Mouse (Mus musculus): ENCODE results near the gene Galnt2. TPM values are rescaled to one million over a fixed set of nuclear protein-coding genes. Genes with fewer than 3 reads are reported as not detected.

Gene Galnt2
- total RNA-seq, 2 experiments from 2014 or later = 53.0 to 58.8 TPM

DNA sequence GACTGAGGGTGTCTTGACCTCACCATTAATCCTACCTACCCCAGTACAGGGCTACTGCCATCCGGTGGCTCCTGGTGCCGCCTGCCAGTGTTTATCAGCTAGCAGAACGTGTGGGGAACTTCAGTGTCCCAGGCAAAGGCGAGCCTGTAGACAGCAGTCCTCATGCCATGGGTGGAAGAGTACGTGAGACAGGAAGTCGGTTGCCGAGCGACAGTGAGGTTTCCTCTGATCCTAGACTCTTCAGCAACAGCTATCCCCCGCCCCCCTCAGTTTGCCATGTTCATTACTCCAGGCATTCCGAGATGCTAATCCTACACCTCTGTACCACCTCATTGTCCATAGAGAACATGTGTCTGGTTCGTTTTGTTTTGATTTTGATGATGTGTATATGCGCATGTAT, 29.2 kb downstream of the Galnt2 start:
- no peak for TF ChIP-seq CTCF (IDR thresholded peaks at IDR 0.05)
- intact Hi-C loops (cut with DNase I) = no loop called here
- DNase-seq (ENCODE audit: extremely low spot score in 1 of 2, low spot score in 2 of 2) = no peak
- H3K27ac ChIP-seq = no peak overlapping the region
- no peak overlapping the region for H3K4me3 ChIP-seq

DNA sequence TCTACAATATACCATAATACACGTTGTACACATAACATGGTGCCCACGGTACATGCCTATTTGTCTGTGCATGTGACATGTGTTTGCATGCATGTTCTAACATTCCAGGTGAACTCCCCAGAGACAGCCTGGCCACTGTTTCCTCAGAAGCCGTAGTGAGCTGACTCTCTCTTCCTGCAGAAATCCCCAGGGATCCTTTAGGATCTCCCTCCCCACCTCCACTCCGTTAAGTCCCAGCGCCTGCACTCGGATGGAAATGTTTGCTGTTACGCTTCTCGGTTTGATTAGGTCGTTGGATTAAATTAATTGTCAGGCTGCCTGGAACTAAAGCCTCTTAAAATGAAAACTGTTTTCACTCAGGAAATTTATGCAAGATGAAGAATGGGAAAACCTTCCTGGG, 31.9 kb downstream of the Galnt2 start:
- H3K4me3 ChIP-seq = no peak overlapping the region
- no peak for DNase-seq (ENCODE audit: extremely low spot score in 1 of 2, low spot score in 2 of 2)
- no peak overlapping the region for H3K27ac ChIP-seq
- TF ChIP-seq CTCF (IDR thresholded peaks at IDR 0.05) = no peak
- intact Hi-C loops (cut with DNase I) = no loop called here

DNA sequence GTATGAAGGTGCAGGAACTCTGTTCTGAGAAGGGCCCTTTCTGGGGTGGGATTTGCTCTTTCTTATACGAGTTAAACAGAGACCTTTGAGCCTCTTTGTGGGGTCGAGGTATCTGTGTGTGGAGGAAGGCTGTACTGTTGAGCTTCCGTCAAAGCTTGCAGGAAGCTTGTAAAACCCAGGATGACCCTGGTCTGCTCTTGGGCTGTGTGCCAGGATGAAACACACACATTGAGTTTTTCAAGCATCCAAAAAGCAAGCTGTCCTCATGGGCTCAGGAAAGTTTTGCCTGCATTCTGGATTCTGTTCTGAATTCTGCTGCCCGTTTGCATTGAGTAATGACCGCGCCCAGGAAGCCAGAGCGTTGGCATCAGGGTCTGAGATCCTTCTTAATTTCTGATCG, 32.8 kb downstream of the Galnt2 start:
- DNase-seq (ENCODE audit: extremely low spot score in 1 of 2, low spot score in 2 of 2) = no peak
- intact Hi-C loops (cut with DNase I) = no loop called here
- Histone ChIP-seq H3K4me3 (no peak overlapping the region), H3K27ac (no peak overlapping the region)
- no peak for TF ChIP-seq CTCF (IDR thresholded peaks at IDR 0.05)

DNA sequence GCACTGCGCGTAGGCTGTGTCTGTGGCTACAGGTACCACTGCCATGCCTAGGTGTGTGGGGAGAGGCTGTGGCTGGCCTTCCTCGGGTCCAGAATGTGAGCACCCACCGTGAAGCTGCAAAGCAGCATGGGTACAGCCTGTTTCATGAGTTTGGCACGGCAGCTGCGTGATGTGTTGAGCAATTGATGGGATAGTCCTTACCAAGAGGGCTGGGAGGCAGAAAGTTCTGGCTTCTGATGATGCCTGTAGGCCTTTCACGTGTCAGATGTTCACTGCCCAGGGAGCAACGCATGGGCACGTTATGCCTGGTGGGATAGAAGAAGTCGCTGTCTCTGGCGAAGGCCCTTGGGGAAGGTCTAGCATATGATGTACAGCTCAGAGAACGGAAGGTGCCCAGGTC, 33.5 kb downstream of the Galnt2 start:
- no peak for DNase-seq (ENCODE audit: extremely low spot score in 1 of 2, low spot score in 2 of 2)
- no peak for TF ChIP-seq CTCF (IDR thresholded peaks at IDR 0.05)
- H3K4me3 ChIP-seq = no peak overlapping the region
- no peak overlapping the region for H3K27ac ChIP-seq
- intact Hi-C loops (cut with DNase I) = no loop called here

DNA sequence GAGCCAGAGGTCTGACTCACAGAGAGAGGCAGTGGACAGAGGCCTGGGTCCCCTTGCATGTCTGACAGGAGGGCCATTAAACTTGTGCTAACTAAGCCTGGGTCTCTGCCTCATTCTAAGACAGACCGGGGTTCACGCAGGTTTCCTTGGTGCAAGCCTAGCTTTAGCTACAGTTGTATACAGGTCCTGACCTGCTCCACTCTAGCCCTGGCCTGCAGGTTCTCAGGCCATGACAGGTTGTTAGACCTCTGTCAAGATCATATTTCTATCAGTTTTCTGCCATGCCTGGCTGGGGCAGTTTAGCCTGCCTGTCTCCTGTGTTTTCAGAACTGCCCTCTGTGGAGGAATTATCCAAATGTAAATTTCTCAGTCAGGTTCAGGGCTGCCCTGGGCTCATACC, 33.9 kb downstream of the Galnt2 start:
- no peak overlapping the region for H3K4me3 ChIP-seq
- no peak for TF ChIP-seq CTCF (IDR thresholded peaks at IDR 0.05)
- DNase-seq (ENCODE audit: extremely low spot score in 1 of 2, low spot score in 2 of 2) = no peak
- intact Hi-C loops (cut with DNase I) = no loop called here
- H3K27ac ChIP-seq = no peak overlapping the region

DNA sequence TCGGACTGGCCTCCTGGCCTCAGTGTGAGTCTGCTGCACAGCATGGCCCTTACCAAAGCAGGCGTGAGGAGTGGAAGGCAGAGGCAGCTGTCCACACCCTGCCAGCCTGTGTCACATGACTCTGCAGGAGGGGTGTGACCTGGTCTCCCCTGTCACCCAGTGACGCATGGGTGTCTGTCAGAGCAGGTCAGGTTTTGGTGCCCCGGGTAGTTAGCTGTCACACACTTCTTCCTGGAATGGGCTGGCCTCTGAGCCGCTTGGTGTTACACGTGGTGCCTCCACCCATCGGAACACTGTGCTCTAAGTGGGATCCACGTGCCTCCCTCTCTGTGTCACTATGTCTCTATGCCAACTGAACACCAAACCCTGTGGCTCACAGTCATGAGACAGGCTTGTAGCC, 34.6 kb downstream of the Galnt2 start:
- no peak for TF ChIP-seq CTCF (IDR thresholded peaks at IDR 0.05)
- DNase-seq (ENCODE audit: extremely low spot score in 1 of 2, low spot score in 2 of 2) = no peak
- intact Hi-C loops (cut with DNase I) = no loop called here
- no peak overlapping the region for H3K27ac ChIP-seq
- no peak overlapping the region for H3K4me3 ChIP-seq

DNA sequence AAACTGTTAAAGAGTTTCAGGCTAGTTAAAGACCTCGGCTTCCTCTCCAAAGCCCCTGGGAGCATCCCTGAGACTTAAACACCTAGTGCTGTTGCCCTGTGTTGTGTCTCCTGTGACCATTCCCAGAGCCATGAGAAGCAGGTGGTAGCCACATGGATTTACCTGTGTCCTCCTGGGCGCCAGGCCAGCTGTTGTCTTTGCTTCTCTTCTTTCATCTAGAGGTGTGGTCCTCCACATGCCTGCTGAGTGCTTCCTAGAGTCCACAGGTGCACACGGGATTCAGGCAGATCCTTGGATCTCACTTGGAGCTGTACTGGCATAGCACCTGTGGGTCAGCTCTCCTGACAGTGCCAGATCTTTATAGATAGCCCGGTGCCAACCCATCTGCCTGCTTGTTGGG, 36.0 kb downstream of the Galnt2 start:
- no peak for DNase-seq (ENCODE audit: extremely low spot score in 1 of 2, low spot score in 2 of 2)
- intact Hi-C loops (cut with DNase I) = no loop called here
- no peak overlapping the region for H3K27ac ChIP-seq

DNA sequence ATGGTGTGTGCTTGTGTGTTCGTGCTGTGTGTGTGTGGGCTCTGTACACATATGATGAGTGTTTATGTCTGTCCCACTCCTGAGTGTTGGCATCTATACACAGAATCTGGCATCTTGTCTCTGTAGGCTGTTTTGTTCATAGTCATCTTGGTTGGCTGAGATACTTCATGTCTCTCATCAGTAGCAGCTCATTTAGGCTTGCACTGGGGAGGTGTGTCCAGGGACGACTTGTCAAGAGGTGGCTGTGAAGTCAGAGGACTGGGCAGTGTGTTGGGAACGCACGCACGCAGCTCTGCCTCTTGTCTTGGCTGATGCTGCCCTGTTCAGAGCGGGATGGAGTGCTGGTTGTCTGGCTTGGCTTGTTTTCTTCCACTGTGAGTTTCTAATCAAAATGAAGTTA, 39.3 kb downstream of the Galnt2 start:
- Histone ChIP-seq H3K27ac (peak overlapping the region; percentile 11; the same call in 1 of the 2 replicates), H3K4me3 (no peak overlapping the region)
- DNase-seq (ENCODE audit: extremely low spot score in 1 of 2, low spot score in 2 of 2) = no peak
- TF ChIP-seq CTCF (IDR thresholded peaks at IDR 0.05) = no peak
- intact Hi-C loops (cut with DNase I) = no loop called here

More for the DNA sequence above, 36.0 kb downstream of the Galnt2 start:
- TF ChIP-seq CTCF (IDR thresholded peaks at IDR 0.05) = no peak
- no peak overlapping the region for H3K4me3 ChIP-seq

DNA sequence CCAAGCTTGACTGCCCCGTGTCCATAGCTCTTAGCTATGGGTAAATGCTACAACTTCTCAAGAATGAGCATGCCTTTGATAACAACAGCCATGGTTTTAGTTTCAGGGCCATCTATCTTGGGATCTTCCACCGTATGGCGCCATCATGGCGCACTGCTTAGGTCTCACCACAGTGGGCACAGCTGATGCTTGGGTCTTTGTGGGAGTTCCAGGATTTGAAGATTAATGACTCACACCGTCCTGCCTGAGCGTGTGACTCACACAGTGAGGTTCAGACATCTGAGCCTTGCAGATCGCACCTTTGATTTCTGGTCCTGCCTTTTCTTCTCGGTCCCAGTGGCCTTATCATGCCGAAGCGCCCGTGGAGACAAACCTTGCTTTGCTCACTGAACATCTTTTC, 39.7 kb downstream of the Galnt2 start:
- no peak for DNase-seq (ENCODE audit: extremely low spot score in 1 of 2, low spot score in 2 of 2)
- Histone ChIP-seq H3K27ac (peak overlapping the region; percentile 11; the same call in 1 of the 2 replicates), H3K4me3 (no peak overlapping the region)
- no peak for TF ChIP-seq CTCF (IDR thresholded peaks at IDR 0.05)
- intact Hi-C loops (cut with DNase I) = no loop called here

DNA sequence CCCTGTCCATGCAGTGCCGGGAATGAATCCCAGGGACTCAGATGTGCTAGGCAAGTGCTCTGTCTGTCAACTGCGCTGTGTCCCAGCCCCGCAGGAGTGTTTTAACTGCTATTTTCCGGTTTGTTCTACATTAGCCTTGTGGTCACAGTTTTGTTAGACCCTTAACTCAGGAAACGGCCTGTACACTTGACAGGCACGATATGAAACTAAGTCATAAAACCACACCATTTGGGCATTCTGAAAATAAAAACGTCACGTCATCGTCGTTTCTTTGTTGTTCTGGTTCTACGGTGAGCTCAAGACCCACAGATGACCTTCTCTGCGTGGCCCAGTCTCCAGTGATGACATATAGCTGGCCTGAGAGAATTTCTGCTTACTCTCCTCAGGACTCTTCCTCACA, 40.3 kb downstream of the Galnt2 start:
- intact Hi-C loops (cut with DNase I) = no loop called here

DNA sequence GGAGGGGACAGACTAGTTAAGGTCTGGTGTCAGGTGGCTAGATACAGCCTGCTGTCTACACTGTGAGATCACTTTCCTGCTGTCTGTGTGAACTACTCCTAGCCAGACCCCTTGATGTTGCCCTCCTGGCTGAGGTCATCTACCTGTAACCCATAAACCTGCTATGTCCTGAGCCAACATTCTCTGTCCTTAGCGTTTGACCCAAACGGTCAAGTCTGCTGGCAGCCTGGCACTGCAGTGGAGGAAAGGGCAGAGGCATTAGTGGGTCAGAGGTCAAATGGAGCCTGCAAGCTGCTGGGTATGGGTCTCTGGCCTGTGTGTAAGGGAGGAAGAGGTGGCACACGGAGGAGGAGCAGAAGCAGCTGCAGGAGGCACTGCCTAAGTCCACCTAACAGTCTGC, 41.6 kb downstream of the Galnt2 start:
- no peak for TF ChIP-seq CTCF (IDR thresholded peaks at IDR 0.05)
- no peak for DNase-seq (ENCODE audit: extremely low spot score in 1 of 2, low spot score in 2 of 2)
- H3K4me3 ChIP-seq = no peak overlapping the region
- intact Hi-C loops (cut with DNase I) = no loop called here
- no peak overlapping the region for H3K27ac ChIP-seq

More for the DNA sequence above, 40.3 kb downstream of the Galnt2 start:
- H3K27ac ChIP-seq = no peak overlapping the region
- DNase-seq (ENCODE audit: extremely low spot score in 1 of 2, low spot score in 2 of 2) = no peak
- H3K4me3 ChIP-seq = no peak overlapping the region
- TF ChIP-seq CTCF (IDR thresholded peaks at IDR 0.05) = no peak

DNA sequence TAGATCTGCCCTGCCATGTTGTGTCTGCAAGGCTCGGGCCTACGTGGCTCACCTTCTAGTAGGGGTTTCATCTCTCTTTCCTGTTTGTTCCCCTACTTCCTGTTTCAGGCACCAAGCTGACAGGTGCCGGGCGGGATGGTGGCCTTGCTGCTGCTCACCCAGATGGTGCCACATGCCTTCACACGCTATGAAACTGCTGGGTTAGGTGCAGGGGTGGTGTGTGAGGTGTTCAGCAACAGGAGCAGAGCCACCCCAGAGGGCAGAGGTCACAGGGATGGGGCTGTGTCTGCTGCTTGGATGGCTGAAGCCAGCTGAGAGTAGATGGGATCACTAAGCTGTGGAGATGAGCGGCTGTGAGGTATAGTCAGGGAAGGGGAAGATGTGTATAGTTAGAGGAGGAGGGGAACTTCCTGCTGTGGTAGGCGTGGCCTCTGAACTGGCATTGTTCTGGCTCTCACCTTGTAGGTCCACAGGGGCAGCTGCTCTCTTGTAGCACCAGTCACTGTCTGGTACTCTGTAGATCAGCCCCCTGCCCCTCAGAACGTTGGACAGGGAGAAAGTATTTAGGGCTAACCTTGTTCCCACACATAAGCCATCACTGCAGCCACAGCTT, 42.5 kb downstream of the Galnt2 start:
- intact Hi-C loops (cut with DNase I) = no loop called here

DNA sequence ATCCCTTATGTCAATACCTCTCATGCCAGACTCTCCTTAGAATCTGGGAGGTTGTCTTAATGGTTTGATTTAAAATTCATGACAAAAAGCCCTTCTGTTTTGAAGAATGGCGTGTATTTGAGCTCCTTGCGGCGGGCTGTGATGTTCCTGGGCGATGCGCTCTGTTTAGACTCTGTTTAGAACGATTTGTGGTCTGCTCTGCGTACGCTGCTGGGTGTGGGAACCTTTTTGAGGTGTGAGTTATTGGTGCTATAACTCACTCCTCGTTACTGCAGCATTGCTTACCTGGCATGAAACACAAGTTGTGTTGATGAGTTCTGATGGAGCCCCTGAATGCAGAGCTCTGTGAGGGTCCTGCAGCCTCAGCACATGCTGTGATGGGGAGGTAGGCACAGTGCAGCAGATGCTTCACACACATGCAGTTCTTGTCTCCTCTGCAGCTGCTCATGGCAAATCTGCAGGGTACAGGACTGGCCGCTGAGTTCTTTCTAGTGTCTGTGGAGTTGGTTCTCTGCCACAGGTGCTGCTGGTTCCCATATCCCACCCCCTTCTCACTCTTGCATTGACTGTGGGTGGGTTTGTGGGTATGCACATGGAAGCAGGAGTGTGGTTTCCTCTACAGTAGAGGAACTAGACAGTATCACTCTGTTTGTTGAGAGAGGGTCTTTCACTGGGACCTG, 43.4 kb downstream of the Galnt2 start:
- no peak for DNase-seq (ENCODE audit: extremely low spot score in 1 of 2, low spot score in 2 of 2)
- intact Hi-C loops (cut with DNase I) = no loop called here
- Histone ChIP-seq H3K27ac (peak overlapping the region; percentile 4; the same call in 1 of the 2 replicates), H3K4me3 (no peak overlapping the region)
- TF ChIP-seq CTCF (IDR thresholded peaks at IDR 0.05) = no peak

More for the DNA sequence above, 42.5 kb downstream of the Galnt2 start:
- no peak overlapping the region for H3K4me3 ChIP-seq
- no peak overlapping the region for H3K27ac ChIP-seq
- no peak for TF ChIP-seq CTCF (IDR thresholded peaks at IDR 0.05)
- no peak for DNase-seq (ENCODE audit: extremely low spot score in 1 of 2, low spot score in 2 of 2)
